Mouse (Mus musculus) neutrophil, adult 5-6 weeks (primary cell): ENCODE measurements around the gene Arvcf. TPM values are rescaled to one million over a fixed set of nuclear protein-coding genes. Genes with fewer than 3 reads are reported as not detected.

ENCODE experiments used
- ATAC-seq: fragments of 151-379, 151-347 bp; 2 replicates; pipeline ENCODE4 v1.8.0; 2017; ENCODE audit warnings: mild to moderate bottlenecking, moderate TSS enrichment; ENCODE audit not compliant: insufficient number of reproducible peaks, poor library complexity, low FRiP score, severe bottlenecking; ENCODE audit errors: extremely low read depth
- total RNA-seq: library from RNA; stranded (forward); fragments of 200-1000 nt; gene quantifications from 2 replicates; pipeline ENCODE4 v1.2.3, GENCODE M21; 2017

Arvcf gene
- total RNA-seq, 1 experiment from 2014 or later: 4.7 TPM

GRCm38 (mm10) chr16:18384211-18384610 lies 36.2 kb downstream of the Arvcf start:
- ATAC-seq: no peak

- no peak for ATAC-seq
Measured at GRCm38 (mm10) chr16:18384659-18385058, 36.7 kb downstream of the Arvcf start.

- ATAC-seq: no peak
Measured at GRCm38 (mm10) chr16:18385411-18385810, 37.4 kb downstream of the Arvcf start.

DNA sequence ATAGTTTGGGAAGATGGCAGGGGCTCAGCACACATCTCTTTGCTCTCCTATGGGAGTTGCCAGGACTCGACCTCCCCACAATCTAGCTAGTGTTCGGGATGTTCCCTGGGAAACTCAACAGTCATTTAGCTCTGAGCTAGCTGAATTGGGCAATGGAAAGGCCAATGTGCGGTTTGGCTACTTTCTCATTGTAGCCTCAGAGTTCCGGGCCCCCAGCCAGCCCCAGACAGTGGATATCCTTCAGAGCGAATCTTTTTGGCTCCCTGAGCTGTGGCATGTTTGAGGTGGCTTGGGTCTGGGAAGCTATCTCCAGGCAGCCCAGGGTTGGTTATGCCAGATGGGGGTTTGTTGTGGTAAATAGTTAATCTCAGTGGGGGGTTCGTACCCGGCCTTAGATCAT lies 38.5 kb downstream of the Arvcf start:
- no peak for ATAC-seq

GRCm38 (mm10) chr16:18386972-18387371 lies 39.0 kb downstream of the Arvcf start:
- no peak for ATAC-seq

DNA sequence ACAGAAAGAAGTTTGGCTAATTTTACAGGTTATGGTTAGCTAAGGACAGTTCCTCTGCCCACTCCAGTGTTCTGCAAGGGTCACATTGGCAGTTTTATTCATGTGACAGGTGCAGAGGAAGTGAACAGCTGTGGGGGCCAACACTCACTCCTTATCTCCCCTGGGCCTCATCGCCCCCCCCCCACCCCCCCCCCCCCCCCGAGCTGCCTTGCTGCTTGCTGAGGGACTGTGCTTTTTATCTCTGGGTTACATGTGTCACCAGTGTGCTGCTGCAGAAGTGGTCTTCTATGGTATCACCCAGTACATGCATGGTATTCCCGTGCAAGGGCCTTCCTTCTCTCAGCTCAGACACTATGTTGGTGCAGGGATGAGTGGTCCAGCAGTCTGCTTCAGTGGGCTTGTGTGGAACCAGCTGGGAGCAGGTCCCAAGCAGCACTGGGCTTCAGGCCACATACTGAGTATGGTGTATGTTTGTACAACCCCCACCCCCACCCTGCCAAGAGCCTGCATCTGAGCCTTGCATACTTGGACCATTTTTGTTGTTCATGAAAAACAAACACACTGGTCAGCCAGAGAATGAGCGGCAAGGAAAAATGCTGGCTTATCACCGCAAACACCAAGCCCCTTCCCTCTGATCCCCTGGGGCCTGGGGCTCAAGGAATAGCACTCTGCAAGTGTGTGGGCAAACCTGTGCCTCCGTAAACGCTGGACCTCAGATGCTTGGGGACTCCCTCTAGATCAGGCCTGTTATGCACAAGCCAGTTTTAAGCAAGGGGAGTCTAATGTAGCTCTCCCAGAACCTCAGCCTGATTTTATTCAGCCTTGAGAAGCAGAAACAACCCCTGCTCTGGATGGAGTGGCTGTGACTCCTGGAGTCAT lies 40.0 kb downstream of the Arvcf start:
- no peak for ATAC-seq

GRCm38 (mm10) chr16:18388583-18389435 lies 40.8 kb downstream of the Arvcf start:
- no peak for ATAC-seq

GRCm38 (mm10) chr16:18390399-18390798 lies 42.4 kb downstream of the Arvcf start:
- ATAC-seq: no peak

DNA sequence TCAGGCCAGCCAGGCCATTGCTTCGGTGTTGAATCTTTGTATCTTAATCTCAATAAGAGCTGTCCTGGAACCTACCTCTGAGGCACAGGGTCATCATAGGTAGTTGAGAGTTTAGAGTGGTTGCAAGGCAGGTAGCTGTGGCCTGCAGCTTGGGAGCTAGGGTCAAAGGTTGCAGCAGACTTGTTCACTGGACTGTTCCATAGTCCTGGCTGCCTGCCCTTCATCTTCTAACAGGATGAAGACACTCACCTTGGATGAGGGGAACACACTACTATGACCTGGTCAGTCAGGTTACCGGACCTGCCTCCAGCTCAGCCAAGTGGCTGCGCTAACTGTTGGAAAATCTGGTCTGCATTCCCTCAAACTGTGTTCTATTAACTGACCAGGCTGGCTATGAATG lies 43.1 kb downstream of the Arvcf start:
- ATAC-seq: no peak

- no peak for ATAC-seq
Measured at GRCm38 (mm10) chr16:18391728-18392127, 43.7 kb downstream of the Arvcf start.

DNA sequence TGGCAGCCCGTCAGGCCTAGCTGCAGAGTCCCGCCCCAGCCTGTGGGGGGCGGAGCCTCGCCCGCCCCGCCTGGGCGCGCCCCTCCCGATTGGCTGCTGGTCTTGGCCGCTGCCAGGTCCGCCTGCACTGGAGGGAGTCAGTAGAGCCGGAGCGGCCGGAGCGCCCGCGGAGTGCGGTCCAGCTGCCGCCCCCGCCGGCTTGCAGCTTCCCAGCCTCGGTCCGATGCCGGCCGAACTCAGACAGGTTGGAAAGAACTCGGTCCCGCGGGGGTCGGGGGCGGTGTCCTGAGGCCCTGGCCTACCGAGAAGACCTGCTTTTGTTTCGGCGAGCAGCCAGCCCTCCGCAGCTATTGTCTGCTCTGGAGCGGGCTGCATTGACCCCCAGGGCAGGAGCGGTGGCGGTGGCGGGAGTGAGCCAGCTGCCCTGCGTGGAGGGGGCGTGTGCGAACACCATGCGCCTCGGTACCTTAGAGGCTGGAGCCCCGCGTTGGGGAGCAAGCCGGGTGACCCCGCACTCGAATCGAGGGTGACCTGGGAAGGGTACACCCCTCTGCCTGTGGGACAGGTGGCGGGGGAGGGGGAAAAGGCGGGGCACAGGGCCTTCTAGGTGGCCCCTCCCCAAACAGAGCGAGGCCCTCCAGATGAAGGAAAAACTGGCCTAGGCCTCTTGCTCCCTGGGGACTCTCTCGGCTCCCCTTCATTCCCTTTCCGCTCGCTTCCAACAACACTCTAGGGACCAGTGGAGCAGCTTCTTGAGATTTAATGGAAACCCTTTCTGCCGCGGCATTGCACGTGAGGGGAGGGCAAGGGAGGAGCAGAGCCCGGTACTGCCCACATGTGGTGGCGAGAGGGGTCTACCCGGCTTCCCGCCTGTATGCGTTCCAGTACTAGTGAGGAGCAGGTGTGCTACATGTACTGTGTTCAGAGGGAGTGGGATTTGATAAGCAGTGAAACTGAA lies 44.8 kb downstream of the Arvcf start:
- ATAC-seq: peak; percentile 58

DNA sequence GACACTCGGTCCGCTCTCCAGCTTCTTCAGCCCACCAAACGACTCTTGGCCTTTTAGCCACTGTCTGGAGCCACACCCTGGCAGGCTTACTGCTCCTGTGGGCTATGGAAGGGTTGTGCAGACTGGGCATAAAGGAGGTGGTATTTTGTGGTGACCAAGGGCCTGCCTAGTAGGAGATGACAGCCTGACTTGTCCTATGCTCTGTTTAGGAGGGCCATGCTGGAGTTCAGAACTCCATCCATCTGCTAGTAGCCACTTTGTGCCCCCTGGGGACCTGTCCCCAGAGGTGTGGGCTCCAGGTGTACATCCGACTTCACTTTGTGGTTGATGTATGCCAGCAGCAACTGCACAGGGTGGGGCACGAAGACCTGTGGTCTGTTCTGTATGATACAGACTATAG lies 45.6 kb downstream of the Arvcf start:
- no peak for ATAC-seq

- no peak for ATAC-seq
Measured at GRCm38 (mm10) chr16:18394056-18394455, 46.1 kb downstream of the Arvcf start.

GRCm38 (mm10) chr16:18394777-18395619 lies 47.0 kb downstream of the Arvcf start:
- no peak for ATAC-seq

DNA sequence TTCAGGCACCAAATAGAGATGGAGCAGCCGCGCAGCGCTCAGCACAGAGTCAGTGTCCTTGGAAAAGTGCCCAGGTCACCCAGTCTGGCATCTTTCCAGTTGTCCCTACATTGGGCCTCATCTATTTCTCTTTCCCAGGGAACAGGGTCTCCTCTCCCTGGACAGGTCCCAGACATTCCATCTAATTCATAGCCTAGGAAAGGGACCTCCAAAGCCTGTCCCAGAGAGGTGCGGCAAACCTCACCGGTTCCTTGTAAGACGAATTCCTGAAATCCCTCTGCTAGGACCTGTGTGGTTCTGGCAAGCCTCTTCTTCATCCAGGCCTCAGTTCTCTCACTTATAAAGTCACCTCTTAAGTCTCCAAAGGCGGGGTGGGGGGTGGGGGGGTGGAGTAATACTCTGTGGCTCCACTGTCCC lies 47.6 kb downstream of the Arvcf start:
- no peak for ATAC-seq

GRCm38 (mm10) chr16:18396201-18396600 lies 48.2 kb downstream of the Arvcf start:
- ATAC-seq: no peak

DNA sequence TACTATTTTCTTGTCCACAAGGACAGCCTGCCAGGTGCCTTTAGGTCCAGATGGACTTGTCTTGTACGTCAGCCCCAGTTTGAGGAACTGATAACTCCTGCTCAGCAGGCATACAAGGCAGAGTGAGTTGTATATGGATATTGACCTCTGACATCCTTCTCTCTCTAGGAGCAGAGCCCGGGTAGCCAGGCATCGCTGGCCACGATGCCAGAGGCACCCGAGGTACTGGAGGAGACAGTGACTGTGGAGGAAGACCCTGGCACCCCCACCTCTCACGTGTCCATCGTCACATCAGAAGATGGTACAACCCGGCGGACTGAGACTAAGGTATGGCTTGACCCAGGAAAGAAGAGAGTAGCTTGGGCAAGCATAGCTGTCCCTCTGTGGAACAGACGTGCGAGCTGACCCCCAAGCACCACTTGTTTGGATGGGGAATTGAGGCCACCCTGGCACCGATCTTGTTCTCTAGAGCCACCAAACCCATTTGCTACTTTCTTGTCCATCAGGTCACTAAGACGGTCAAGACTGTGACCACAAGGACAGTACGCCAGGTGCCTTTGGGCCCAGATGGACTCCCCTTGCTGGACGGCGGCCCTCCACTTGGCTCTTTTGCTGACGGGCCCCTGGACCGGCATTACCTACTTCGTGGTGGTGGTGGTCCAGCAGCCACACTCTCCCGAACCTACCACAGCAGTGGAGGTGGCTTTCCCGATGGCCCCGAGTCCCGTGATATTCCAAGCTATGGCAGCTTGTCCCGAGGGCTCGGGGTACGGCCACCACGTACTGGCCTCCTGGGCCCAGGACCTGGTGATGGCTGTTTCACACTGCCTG lies 49.0 kb downstream of the Arvcf start:
- ATAC-seq: no peak
